ENCODE assay signal across 17 mouse cellular contexts in genomic region chr9:96383714-96384487, GRCm38 (mm10). TPM values are rescaled to one million over a fixed set of nuclear protein-coding genes. Genes with fewer than 3 reads are reported as not detected.
DNase-seq lines count a peak whose midpoint lies in the region; ATAC-seq lines count a peak whose summit lies in the region.
"Had no signal": no experiment of that assay in that cellular context is flagged by ENCODE, and none has a peak within 500 bp of the region (broad histone marks: within the 10 kb centered on the region; RNA-seq: fewer than 3 reads in every experiment).

No protein-coding gene starts in this region.

- intact Hi-C loops in heart, postnatal 14 days (cut with DNase I): no loop called here

- peaks cover 15% of the 10 kb centered on the region for H3K4me1 ChIP-seq in heart, embryonic 16.5 days (ENCODE audit: control insufficient read depth, insufficient read depth, low read length)
- H3K4me1 ChIP-seq in forebrain, embryonic 10.5 days: peaks cover 10% of the 10 kb centered on the region
- H3K4me1 ChIP-seq: midbrain, embryonic 13.5 days; neural tube, embryonic 15.5 days had no signal

- no peak overlapping the region for H3K9ac ChIP-seq in heart, embryonic 16.5 days (ENCODE audit: low read length)
- H3K9ac ChIP-seq: limb, embryonic 15.5 days; midbrain, embryonic 13.5 days; neural tube, embryonic 15.5 days had no signal

- H3K27me3 ChIP-seq in heart, embryonic 16.5 days (ENCODE audit: control insufficient read depth, insufficient read depth, low read length): no peaks in the 10 kb centered on the region
- H3K27me3 ChIP-seq in forebrain, embryonic 10.5 days (ENCODE audit: poor library complexity, severe bottlenecking): no peaks in the 10 kb centered on the region
- H3K27me3 ChIP-seq: limb, embryonic 15.5 days; midbrain, embryonic 13.5 days; neural tube, embryonic 15.5 days had no signal

- no peak for DNase-seq in heart, postnatal 14 days
- DNase-seq in retina, postnatal 1 day: peak; percentile 26
- no peak for DNase-seq in retina, embryonic 14.5 days (ENCODE audit: low spot score)
- peak; percentile 99 for DNase-seq in fat pad, adult 2 months (ENCODE audit: extremely low read depth, low read depth, low spot score)
- no peak for DNase-seq in forebrain, embryonic 10.5 days (ENCODE audit: extremely low spot score, low spot score)
- DNase-seq in T-cell, adult 2 months (ENCODE audit: low spot score): no peak
- DNase-seq: adrenal gland, postnatal 10 days; cerebellum, adult 18-20 months; cerebellum, postnatal 36 days; gastrocnemius, postnatal 14 days; kidney, adult 8-10 months had no signal

- no peak overlapping the region for H3K27ac ChIP-seq in heart, embryonic 16.5 days (ENCODE audit: low read length)
- no peak overlapping the region for H3K27ac ChIP-seq in forebrain, embryonic 10.5 days
- H3K27ac ChIP-seq: hindbrain, embryonic 10.5 days; limb, embryonic 15.5 days; midbrain, embryonic 13.5 days; neural tube, embryonic 15.5 days had no signal

- ATAC-seq in heart, embryonic 16.5 days (replicated peaks; ENCODE audit: extremely low read depth, insufficient read depth, low FRiP score): no peak
- ATAC-seq: midbrain, embryonic 13.5 days had no signal

- H3K36me3 ChIP-seq in heart, embryonic 16.5 days (ENCODE audit: control insufficient read depth, insufficient read depth): no peaks in the 10 kb centered on the region
- H3K36me3 ChIP-seq in forebrain, embryonic 10.5 days (replicated peaks): no peaks in the 10 kb centered on the region
- H3K36me3 ChIP-seq: hindbrain, embryonic 10.5 days; limb, embryonic 15.5 days; midbrain, embryonic 13.5 days; neural tube, embryonic 15.5 days had no signal

- H3K4me2 ChIP-seq in heart, embryonic 16.5 days (ENCODE audit: low read depth, low read length): peak overlapping the region; percentile 8; the same call in 1 of the 2 replicates
- H3K4me2 ChIP-seq: limb, embryonic 15.5 days; midbrain, embryonic 13.5 days; neural tube, embryonic 15.5 days had no signal

- WGBS in heart, embryonic 16.5 days: 38% methylated on average over 18 of the region's 18 CpGs
- WGBS in forebrain, embryonic 10.5 days: 80% methylated on average over 18 of the region's 18 CpGs

- no peak overlapping the region for H3K4me3 ChIP-seq in heart, embryonic 16.5 days (ENCODE audit: low read length)
- H3K4me3 ChIP-seq in forebrain, embryonic 10.5 days: no peak overlapping the region
- H3K4me3 ChIP-seq: hindbrain, embryonic 10.5 days; limb, embryonic 15.5 days; midbrain, embryonic 13.5 days; myocyte; neural tube, embryonic 15.5 days had no signal

- H3K9me3 ChIP-seq in heart, embryonic 16.5 days (replicated peaks; ENCODE audit: control insufficient read depth, low read length): no peaks in the 10 kb centered on the region
- no peaks in the 10 kb centered on the region for H3K9me3 ChIP-seq in forebrain, embryonic 10.5 days
- H3K9me3 ChIP-seq: hindbrain, embryonic 10.5 days; limb, embryonic 15.5 days; midbrain, embryonic 13.5 days; neural tube, embryonic 15.5 days had no signal

RNA-seq across cellular contexts. Expression of gene Atp1b3, which starts 19.7 kb away (rescaled TPM):
- 125 and 136 TPM in 2 replicates for polyA plus RNA-seq in heart, embryonic 16.5 days (2015; fragmentation: Nextera tagmentation; extraction: Ambion mirVana)
- 10 to 100 TPM; 70.8 to 72.2 TPM for total RNA-seq in heart, postnatal 14 days (2021)
- 172 and 176 TPM in 2 replicates for polyA plus RNA-seq in forebrain, embryonic 10.5 days (2016; fragmentation: Nextera tagmentation; extraction: Ambion mirVana)

Comparison
In these comparisons a context has a peak if more than half of its experiments do, and no peak if none do; other contexts are left out.
1. DNase-seq: peak in retina, postnatal 1 day (single experiment) and fat pad, adult 2 months (single experiment); none in heart, postnatal 14 days (0 of 2), retina, embryonic 14.5 days (single experiment), forebrain, embryonic 10.5 days (single experiment) and T-cell, adult 2 months (single experiment).